Mouse (Mus musculus): ENCODE results near the gene Pxdc1.
A peak's percentile ranks its signal among the peaks of the same experiment; 100 is the strongest.

Gene Pxdc1

GRCm38 (mm10) chr13:34653391-34653790 is at the start of gene Pxdc1:
Gene Pxdc1, minus strand, starts transcription at chr13:34653486.
- peak in 1 of 2 experiments; percentile 27 for DNase-seq (ENCODE audit: low spot score in 2 of 2)

GRCm38 (mm10) chr13:34700630-34701029 is 47.3 kb upstream of the Pxdc1 start:
- DNase-seq (ENCODE audit: low spot score in 2 of 2): no peak

DNA sequence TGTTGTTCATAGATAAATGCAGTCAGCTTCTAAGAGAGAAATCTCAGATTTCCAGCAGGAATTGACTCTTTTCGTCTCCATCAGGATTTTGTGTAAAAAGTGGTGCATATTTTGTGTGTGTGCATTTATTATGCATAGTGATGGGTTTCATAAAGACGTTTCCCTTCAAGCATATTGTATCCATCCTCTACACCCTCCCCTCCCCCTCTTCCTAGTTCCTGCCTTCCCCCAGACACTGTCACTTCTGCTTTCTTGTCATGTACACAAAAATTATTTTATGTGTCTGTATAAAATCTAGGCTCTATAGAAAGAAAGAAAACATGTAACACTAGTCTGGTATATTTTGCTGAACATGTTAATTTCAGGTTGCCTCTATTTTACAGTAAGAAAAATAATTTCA is 46.8 kb upstream of the Pxdc1 start:
- DNase-seq (ENCODE audit: low spot score in 2 of 2): no peak

- no peak for DNase-seq (ENCODE audit: low spot score in 2 of 2)
These were observed 43.5 kb upstream of the Pxdc1 start for GRCm38 (mm10) chr13:34696734-34697332.

- no peak for DNase-seq (ENCODE audit: low spot score in 2 of 2)
These were observed 39.8 kb upstream of the Pxdc1 start for GRCm38 (mm10) chr13:34693111-34693510.

- DNase-seq (ENCODE audit: low spot score in 2 of 2): no peak
These were observed 37.8 kb upstream of the Pxdc1 start for GRCm38 (mm10) chr13:34691049-34691448.

GRCm38 (mm10) chr13:34685008-34685765 is 31.9 kb upstream of the Pxdc1 start:
- DNase-seq (ENCODE audit: low spot score in 2 of 2): no peak

DNA sequence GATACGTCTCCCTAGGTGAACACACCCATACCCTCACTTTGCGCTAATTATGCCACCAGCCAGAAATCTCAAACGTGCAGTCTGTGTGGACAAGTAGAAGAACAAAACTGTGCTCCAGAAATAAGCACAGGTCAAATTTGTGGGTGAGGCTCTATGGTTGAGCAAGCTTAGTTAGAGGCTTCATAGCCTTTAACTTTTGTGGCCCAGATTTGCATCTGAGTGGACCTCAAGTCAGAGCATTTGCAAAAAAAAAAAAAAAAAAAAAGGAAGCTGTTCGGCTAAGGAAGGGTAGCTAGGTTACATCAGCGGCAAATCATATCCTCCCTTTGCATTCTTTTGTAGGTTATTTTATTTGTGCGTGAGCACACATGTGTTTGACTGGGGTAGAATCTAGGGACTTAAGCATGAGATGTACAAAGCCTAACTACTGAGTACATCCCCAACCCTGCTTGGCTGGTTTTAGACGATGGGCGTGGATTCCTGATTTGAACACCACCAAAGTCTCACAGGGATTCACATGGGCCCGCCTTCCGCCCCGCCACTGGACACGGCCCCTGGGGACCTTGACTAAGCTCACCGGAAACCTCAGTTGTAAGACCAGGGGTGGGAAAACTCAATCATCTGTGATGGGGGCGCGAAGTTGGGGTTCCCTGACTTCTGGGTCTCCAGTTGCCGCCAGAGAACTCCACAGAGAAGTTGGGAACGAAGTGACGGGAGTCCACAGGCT is 30.6 kb upstream of the Pxdc1 start:
- no peak for DNase-seq (ENCODE audit: low spot score in 2 of 2)

DNA sequence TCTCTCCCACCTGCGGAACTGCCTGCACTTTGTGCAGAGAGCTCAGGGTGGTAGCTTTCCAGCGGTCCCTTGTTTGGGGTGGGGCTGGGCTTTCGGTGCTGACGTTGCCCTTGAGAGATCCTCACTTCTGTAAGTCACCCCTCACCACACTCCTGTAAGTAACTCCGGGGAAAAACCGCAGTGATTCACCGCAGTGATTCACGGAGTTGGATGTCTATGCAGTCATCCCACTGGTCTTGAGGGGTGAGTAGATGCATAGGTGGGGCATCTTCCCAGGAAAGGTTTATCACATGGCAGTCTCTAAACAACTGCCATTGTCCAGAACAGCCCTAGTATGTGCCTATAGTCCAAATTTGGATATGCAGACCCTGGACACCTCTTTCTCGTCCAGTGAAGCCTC is 30.0 kb upstream of the Pxdc1 start:
- DNase-seq (ENCODE audit: low spot score in 2 of 2): no peak

- no peak for DNase-seq (ENCODE audit: low spot score in 2 of 2)
These were observed 23.2 kb upstream of the Pxdc1 start for GRCm38 (mm10) chr13:34676507-34676906.

- no peak for DNase-seq (ENCODE audit: low spot score in 2 of 2)
These were observed 22.6 kb upstream of the Pxdc1 start for GRCm38 (mm10) chr13:34675847-34676383.

GRCm38 (mm10) chr13:34673354-34673753 is 20.1 kb upstream of the Pxdc1 start:
- DNase-seq (ENCODE audit: low spot score in 2 of 2): no peak

DNA sequence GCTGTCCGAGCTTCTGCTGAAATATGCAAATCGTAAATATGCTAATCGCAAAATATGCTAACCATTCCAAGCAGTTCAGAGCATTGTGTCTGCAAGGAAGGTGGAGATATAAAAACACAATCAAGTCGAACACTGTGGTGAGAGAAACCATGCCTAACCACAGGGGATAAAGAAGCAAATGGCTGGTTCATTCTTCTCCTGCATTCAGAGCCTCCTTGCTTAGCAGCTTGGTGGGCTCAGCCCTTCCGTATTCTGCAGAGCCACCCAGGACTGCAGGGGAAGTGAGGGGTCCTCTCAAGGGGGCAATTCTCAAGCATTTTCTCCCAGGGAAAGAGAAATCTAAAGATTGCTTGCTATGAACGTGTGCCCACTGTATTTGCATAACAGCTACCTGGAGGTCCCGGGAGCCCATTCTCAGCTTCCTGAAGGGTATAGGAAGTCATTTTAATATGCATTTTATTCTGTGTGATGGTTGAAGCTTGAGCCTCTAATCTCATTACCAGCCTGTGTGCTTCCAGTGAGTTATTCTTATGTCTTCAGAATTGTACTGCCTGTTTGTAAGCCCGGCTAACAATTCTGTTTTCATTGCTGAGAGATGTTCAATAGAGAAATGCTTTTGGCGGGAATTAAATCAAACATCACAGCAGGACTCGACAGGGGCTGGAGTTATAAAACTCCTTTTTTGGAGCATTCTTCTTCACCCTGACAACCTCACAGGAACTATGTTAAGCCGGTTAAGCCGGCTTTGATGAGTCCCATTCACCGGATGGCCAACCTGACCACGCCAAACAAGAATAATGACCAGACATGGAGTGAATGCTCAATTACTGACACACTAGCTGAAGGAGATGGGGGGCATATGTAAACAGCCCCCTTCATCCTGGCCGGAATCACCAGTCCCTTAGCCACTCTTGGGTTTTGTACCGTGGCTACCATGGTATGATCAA is 16.9 kb upstream of the Pxdc1 start:
- DNase-seq (ENCODE audit: low spot score in 2 of 2): no peak

DNA sequence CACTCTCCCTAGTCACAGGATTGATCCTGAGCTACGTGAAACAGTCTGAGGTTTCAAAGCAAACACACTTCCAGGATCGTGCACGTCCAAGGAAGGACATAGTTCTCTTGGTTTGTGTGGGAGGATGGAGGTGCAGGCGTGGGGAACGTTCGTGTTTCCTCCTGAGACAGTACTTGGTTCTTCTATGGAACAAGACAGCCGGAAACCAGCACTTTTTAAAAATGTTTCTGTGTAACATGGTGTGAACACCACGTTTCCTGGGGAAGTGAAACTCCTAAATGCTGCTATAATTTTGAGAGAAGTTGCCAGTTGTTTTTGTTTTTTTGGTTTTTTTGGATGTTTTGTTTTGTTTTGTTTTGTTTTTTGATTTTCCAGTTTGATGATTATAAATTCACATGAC is 13.9 kb upstream of the Pxdc1 start:
- DNase-seq (ENCODE audit: low spot score in 2 of 2): no peak

DNA sequence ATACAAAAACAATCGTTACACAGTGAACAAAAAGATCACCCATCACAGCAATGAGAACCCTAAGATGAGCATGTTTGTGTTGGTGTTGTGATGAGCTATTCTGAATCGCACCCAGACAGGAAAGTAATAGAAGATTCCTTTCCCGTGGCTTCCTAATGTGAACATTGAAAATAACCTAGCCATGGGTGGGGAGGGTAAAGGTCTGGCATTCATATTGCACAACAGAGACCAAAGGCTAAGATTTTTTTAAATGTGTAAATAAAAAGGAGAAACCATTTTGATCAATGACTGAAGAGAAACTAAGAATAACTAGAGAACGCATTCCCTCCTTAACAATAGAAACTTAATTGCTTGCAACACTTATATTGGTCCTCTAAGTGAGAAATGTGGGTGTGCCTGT is 11.8 kb upstream of the Pxdc1 start:
- no peak for DNase-seq (ENCODE audit: low spot score in 2 of 2)

DNA sequence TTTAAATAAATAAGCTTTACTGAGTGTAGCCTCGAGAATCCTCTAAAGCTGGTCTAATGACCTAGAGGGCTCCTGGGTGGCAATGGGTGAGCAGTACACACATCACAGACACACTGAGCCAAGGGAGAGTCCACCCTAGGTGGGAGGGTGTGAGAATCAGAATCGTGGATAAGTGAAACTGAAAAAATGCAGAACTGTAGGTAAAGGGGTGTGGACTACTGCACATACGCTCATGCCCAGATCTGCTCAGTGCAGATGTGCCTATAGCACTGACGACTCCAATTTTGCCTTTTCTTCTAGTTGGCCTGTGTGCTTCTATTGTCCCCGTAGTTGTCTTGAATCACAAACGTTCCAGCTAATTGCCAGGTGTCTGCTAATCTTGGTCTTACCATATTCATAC is 10.5 kb upstream of the Pxdc1 start:
- no peak for DNase-seq (ENCODE audit: low spot score in 2 of 2)

- DNase-seq (ENCODE audit: low spot score in 2 of 2): no peak
These were observed 6.2 kb upstream of the Pxdc1 start for GRCm38 (mm10) chr13:34659507-34659906.

GRCm38 (mm10) chr13:34656351-34656750 is 3.1 kb upstream of the Pxdc1 start:
- no peak for DNase-seq (ENCODE audit: low spot score in 2 of 2)

- DNase-seq (ENCODE audit: low spot score in 2 of 2): peak; percentile 79
These were observed 689 bp downstream of the Pxdc1 start for GRCm38 (mm10) chr13:34652353-34653241.

DNA sequence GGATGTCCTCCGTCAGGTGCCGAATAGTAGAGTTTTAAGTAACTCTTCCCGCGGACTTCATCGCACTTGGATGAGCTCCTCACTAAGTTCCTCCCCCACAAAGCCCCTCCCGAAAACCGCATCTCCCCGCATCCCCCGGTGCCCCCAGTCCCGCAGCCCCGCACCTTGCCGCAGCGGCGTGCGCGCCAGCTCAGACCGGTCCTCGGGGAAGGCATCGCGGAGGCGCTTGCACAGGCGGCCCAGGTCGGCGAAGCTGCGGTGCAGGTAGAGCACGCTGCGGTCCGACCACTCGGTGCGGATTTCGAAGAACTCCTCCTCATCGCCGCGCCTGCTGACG is 1.3 kb downstream of the Pxdc1 start:
- DNase-seq (ENCODE audit: low spot score in 2 of 2): no peak
